Mouse (Mus musculus): ENCODE data around the gene Ccdc88c. TPM values are rescaled to one million over a fixed set of nuclear protein-coding genes. Genes with fewer than 3 reads are reported as not detected.

Gene Ccdc88c
- polyA plus RNA-seq, 1 experiment from 2014 or later: 8.4 TPM

- 39% methylated on average over 7 of the region's 7 CpGs for WGBS (ENCODE audit: insufficient replicate concordance)
- no peak for ATAC-seq
- H3K4me3 ChIP-seq: no peak overlapping the region
- H3K9me3 ChIP-seq (replicated peaks): no peaks in the 10 kb centered on the region
- no peak overlapping the region for H3K27ac ChIP-seq
- no peak overlapping the region for H3K4me2 ChIP-seq
- no peaks in the 10 kb centered on the region for H3K4me1 ChIP-seq
- H3K9ac ChIP-seq: no peak overlapping the region
- H3K27me3 ChIP-seq (replicated peaks): peaks cover 18% of the 10 kb centered on the region
- H3K36me3 ChIP-seq: no peaks in the 10 kb centered on the region
These were observed 145.7 kb downstream of the Ccdc88c start for GRCm38 (mm10) chr12:100883168-100883567.

GRCm38 (mm10) chr12:100878556-100878955, 150.3 kb downstream of the Ccdc88c start:
- Histone ChIP-seq H3K9ac (no peak overlapping the region), H3K27me3 (replicated peaks) (no peaks in the 10 kb centered on the region), H3K4me2 (no peak overlapping the region), H3K9me3 (replicated peaks) (no peaks in the 10 kb centered on the region), H3K4me3 (no peak overlapping the region), H3K27ac (no peak overlapping the region), H3K36me3 (no peaks in the 10 kb centered on the region), H3K4me1 (no peaks in the 10 kb centered on the region)
- no peak for ATAC-seq
- 77% methylated on average over 16 of the region's 16 CpGs for WGBS (ENCODE audit: insufficient replicate concordance)

DNA sequence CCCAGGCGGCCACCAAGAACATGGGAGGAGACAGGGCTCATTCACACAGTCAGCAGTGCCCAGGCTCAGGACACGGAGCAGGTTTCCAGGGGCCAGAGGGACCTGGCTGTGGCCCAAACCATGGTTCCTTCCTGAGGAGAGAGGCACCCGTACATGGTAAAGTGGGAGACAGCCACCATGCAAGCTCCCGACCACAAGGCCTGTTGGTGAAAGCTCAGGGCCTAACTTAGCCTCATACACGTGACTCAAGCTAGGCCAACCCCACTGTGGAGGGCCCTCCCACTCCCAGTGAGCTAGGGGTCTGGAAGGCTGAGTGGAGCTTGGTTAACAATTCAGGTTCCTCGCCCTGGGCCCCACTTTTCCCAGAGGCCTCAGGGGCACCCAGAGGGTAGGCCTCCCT, 150.9 kb downstream of the Ccdc88c start:
- H3K27me3 ChIP-seq (replicated peaks): 0 out of 2 replicates have a peak, but pooled peaks cover under 1% of the 10 kb centered on the region
- no peak overlapping the region for H3K9ac ChIP-seq
- no peak overlapping the region for H3K27ac ChIP-seq
- H3K4me3 ChIP-seq: no peak overlapping the region
- 56% methylated on average over 6 of the region's 6 CpGs for WGBS (ENCODE audit: insufficient replicate concordance)
- H3K4me1 ChIP-seq: no peaks in the 10 kb centered on the region
- H3K36me3 ChIP-seq: no peaks in the 10 kb centered on the region
- no peak overlapping the region for H3K4me2 ChIP-seq
- no peak for ATAC-seq
- no peaks in the 10 kb centered on the region for H3K9me3 ChIP-seq (replicated peaks)

DNA sequence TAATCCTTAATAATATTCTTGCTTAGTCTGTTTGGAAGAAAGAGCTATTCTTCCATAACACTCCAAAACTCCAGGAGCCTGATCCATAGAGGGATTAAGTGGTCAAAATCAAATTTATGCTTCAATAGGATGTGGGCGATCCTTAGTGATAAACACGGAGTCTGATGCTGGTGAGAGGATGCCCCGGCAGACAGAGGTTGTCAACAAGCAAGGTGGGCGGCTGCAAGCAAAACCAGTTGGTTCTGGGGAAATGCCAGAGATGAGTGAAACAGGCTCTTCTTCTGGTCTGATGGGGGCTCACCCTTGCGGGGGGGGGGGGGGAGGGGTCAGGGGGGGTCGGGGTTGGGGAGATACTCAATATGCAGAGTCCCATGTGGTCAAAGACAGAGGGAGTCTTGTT, 152.9 kb downstream of the Ccdc88c start:
- Histone ChIP-seq H3K4me3 (no peak overlapping the region), H3K4me1 (no peaks in the 10 kb centered on the region), H3K4me2 (no peak overlapping the region), H3K27me3 (replicated peaks) (0 out of 2 replicates have a peak, but pooled peaks cover 3% of the 10 kb centered on the region), H3K27ac (no peak overlapping the region), H3K9me3 (replicated peaks) (no peaks in the 10 kb centered on the region), H3K36me3 (no peaks in the 10 kb centered on the region), H3K9ac (no peak overlapping the region)
- no peak for ATAC-seq
- 70% methylated on average over 4 of the region's 6 CpGs for WGBS (ENCODE audit: insufficient replicate concordance)

DNA sequence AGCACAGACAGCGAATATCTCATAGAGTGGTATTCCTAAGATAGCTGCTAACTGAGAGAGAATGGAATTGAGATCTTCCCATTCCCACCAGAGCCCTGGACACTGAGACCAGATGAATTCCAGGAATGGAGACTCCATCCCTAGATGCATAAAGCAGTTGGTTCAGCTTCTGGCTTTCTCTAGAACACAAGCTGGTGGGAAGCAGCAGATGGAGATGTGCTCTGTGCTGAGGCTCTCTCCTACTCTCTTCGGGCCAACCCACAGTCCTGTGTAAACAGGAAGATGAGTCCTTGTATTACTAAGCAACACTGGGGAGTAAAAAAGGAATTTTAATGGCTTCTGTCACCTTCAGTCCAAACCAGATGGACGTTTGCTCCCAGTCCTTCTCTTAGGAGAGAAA, 153.3 kb downstream of the Ccdc88c start:
- Histone ChIP-seq H3K36me3 (no peaks in the 10 kb centered on the region), H3K4me1 (no peaks in the 10 kb centered on the region), H3K27me3 (replicated peaks) (0 out of 2 replicates have a peak, but pooled peaks cover 3% of the 10 kb centered on the region), H3K9me3 (replicated peaks) (no peaks in the 10 kb centered on the region), H3K9ac (no peak overlapping the region), H3K4me2 (no peak overlapping the region), H3K27ac (no peak overlapping the region), H3K4me3 (no peak overlapping the region)
- WGBS (ENCODE audit: insufficient replicate concordance): 47% methylated on average over 3 of the region's 3 CpGs
- ATAC-seq: no peak

GRCm38 (mm10) chr12:100873612-100874011, 155.2 kb downstream of the Ccdc88c start:
- H3K9ac ChIP-seq: no peak overlapping the region
- 0 out of 2 replicates have a peak, but pooled peaks cover 3% of the 10 kb centered on the region for H3K27me3 ChIP-seq (replicated peaks)
- H3K4me2 ChIP-seq: no peak overlapping the region
- no peaks in the 10 kb centered on the region for H3K9me3 ChIP-seq (replicated peaks)
- 48% methylated on average over 3 of the region's 3 CpGs for WGBS (ENCODE audit: insufficient replicate concordance)
- no peak overlapping the region for H3K4me3 ChIP-seq
- H3K27ac ChIP-seq: no peak overlapping the region
- ATAC-seq: no peak
- H3K4me1 ChIP-seq: no peaks in the 10 kb centered on the region
- H3K36me3 ChIP-seq: no peaks in the 10 kb centered on the region

- Histone ChIP-seq H3K27ac (no peak overlapping the region), H3K4me2 (no peak overlapping the region), H3K4me3 (no peak overlapping the region), H3K4me1 (no peaks in the 10 kb centered on the region), H3K36me3 (no peaks in the 10 kb centered on the region), H3K9me3 (replicated peaks) (no peaks in the 10 kb centered on the region), H3K27me3 (replicated peaks) (0 out of 2 replicates have a peak, but pooled peaks cover 3% of the 10 kb centered on the region), H3K9ac (no peak overlapping the region)
- WGBS (ENCODE audit: insufficient replicate concordance): 43% methylated on average over 2 of the region's 2 CpGs
- no peak for ATAC-seq
These were observed 157.0 kb downstream of the Ccdc88c start for GRCm38 (mm10) chr12:100871841-100872240.

DNA sequence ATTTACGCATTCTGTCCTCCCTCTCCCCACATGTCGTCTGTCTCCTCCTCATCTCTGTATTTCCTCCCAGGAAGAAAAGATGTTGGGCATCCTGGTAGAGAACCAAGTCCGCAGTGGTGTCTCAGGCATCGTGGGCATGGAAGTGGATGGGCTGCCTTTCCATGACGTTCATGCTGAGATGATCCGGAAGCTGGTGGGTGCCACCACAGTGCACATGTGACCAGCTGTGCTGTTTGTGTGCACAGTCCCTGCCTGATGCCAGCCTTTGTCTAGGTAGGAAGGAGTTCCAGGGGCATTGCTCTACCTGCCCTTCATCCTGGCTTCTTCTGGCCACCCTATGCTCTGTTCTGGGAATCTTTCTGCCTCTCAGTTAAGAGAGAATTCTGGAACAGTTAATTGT, 157.6 kb downstream of the Ccdc88c start:
- Histone ChIP-seq H3K4me3 (no peak overlapping the region), H3K36me3 (no peaks in the 10 kb centered on the region), H3K4me2 (no peak overlapping the region), H3K27ac (no peak overlapping the region), H3K9ac (no peak overlapping the region), H3K4me1 (no peaks in the 10 kb centered on the region), H3K27me3 (replicated peaks) (0 out of 2 replicates have a peak, but pooled peaks cover 3% of the 10 kb centered on the region), H3K9me3 (replicated peaks) (no peaks in the 10 kb centered on the region)
- 76% methylated on average over 6 of the region's 6 CpGs for WGBS (ENCODE audit: insufficient replicate concordance)
- no peak for ATAC-seq

GRCm38 (mm10) chr12:100868049-100868622, 160.7 kb downstream of the Ccdc88c start:
- Histone ChIP-seq H3K9ac (no peak overlapping the region), H3K27ac (no peak overlapping the region), H3K9me3 (replicated peaks) (no peaks in the 10 kb centered on the region), H3K4me2 (no peak overlapping the region), H3K36me3 (no peaks in the 10 kb centered on the region), H3K4me1 (no peaks in the 10 kb centered on the region), H3K27me3 (replicated peaks) (0 out of 2 replicates have a peak, but pooled peaks cover 3% of the 10 kb centered on the region), H3K4me3 (no peak overlapping the region)
- no peak for ATAC-seq
- 52% methylated on average over 4 of the region's 4 CpGs for WGBS (ENCODE audit: insufficient replicate concordance)

- no peaks in the 10 kb centered on the region for H3K9me3 ChIP-seq (replicated peaks)
- H3K9ac ChIP-seq: no peak overlapping the region
- 74% methylated on average over 8 of the region's 8 CpGs for WGBS (ENCODE audit: insufficient replicate concordance)
- no peaks in the 10 kb centered on the region for H3K36me3 ChIP-seq
- ATAC-seq: no peak
- no peak overlapping the region for H3K27ac ChIP-seq
- H3K4me2 ChIP-seq: no peak overlapping the region
- H3K4me3 ChIP-seq: no peak overlapping the region
- H3K27me3 ChIP-seq (replicated peaks): no peaks in the 10 kb centered on the region
- no peaks in the 10 kb centered on the region for H3K4me1 ChIP-seq
These were observed 161.8 kb downstream of the Ccdc88c start for GRCm38 (mm10) chr12:100867097-100867496.

DNA sequence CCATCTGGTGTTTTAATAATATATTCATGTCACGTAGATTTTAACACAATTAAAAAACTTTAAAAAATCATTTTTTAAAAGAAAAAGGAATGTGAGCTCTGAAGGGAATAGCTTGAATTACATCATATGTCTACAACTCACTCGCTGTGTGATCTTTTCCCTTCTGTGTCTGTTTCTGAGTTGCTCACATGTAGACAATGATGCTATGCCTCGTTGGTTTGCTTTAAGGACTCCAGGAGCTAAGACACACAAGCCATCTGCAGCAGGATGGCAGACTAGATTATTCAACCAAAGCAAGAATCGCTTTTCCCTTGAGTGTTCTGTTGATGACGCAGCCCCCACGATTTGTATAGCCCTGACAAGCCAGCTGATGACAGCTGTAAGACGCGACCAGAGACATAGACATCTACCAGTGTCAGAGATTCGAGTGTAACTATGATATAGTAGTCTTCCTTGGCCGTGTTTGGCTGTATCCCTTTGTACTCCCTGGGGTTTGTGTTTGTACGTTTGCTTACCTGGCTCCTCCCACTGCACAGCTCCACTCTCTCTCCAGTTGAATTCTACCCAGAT, 163.3 kb downstream of the Ccdc88c start:
- no peak overlapping the region for H3K27ac ChIP-seq
- no peak overlapping the region for H3K4me2 ChIP-seq
- H3K27me3 ChIP-seq (replicated peaks): no peaks in the 10 kb centered on the region
- H3K36me3 ChIP-seq: no peaks in the 10 kb centered on the region
- H3K4me1 ChIP-seq: no peaks in the 10 kb centered on the region
- H3K4me3 ChIP-seq: no peak overlapping the region
- no peak overlapping the region for H3K9ac ChIP-seq
- 70% methylated on average over 11 of the region's 11 CpGs for WGBS (ENCODE audit: insufficient replicate concordance)
- no peaks in the 10 kb centered on the region for H3K9me3 ChIP-seq (replicated peaks)
- ATAC-seq: no peak

DNA sequence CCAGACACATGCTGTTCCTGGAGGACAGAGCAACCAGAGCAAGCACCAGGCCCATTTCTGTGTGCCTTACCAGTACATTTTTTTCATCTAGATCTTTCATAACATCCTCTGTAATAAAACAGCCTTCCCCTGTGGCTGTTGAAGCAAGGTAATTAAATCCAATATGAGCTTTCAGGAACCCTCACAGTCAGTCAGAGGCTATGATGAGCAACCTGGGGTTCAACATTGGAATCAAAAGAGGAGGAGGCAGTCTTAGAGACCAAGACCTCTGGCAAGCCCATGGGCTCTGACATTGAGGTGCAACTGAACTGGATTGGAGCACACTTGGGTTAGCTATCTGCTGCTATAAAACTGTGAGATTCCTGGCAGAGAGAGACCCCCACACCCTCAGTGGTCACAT, 163.8 kb downstream of the Ccdc88c start:
- Histone ChIP-seq H3K9me3 (replicated peaks) (no peaks in the 10 kb centered on the region), H3K4me1 (no peaks in the 10 kb centered on the region), H3K4me3 (no peak overlapping the region), H3K36me3 (no peaks in the 10 kb centered on the region), H3K4me2 (no peak overlapping the region), H3K27me3 (replicated peaks) (no peaks in the 10 kb centered on the region), H3K27ac (no peak overlapping the region), H3K9ac (no peak overlapping the region)
- no peak for ATAC-seq

All from liver, embryonic 12.5 days (tissue).